Mouse (Mus musculus) telencephalon, adult 2 months (tissue): Measurements from ENCODE around the gene Plce1.
"Not testable (repeated sequence)": the region's sequence is repeated elsewhere in the genome, so short reads cannot be mapped to it uniquely, and the experiment has no call there.

Source experiments
- DNase-seq: peaks from one replicate; pipeline ENCODE4 v3.0.0-alpha.2; 2011; ENCODE audit warnings: low read depth, low spot score

Gene Plce1

DNA sequence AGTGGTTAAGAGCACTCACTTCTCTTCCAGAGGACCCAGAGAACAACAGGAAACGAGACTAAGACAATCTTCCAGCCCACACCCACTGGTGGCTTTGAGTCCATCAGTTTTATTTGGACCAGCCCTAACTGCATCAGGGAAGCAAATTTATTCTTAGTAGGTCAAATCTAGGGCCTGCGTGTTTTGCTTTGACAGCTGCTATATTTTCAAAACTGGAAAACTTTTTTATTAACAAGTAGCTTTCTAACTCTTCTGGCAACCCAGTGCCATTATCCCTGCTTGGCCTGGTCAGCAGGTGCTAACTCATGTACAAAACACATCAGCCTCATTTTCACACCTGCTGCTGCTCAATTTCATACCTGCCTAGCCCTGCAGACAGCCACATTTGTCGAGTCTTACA lies 151.3 kb downstream of the Plce1 start:
- no peak for DNase-seq

DNA sequence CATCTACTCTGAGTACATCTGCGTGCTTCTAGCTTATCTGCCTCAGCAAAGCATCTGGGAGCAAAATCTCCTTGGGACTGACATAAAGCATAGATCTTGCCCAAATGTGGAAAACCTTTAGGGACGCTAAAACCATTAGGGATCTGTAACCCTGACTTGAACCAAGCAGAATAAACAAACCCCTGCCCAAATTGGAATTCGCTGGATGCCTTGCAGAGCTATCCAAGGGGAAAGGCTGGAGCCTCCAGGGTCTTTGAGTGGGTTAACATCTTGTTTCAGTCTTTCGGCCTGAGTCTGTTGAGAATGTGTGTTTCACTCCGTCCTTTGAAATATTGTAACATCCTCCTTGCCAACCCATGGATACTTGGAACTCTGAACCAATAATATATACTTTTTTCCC lies 152.4 kb downstream of the Plce1 start:
- DNase-seq, result no peak

DNA sequence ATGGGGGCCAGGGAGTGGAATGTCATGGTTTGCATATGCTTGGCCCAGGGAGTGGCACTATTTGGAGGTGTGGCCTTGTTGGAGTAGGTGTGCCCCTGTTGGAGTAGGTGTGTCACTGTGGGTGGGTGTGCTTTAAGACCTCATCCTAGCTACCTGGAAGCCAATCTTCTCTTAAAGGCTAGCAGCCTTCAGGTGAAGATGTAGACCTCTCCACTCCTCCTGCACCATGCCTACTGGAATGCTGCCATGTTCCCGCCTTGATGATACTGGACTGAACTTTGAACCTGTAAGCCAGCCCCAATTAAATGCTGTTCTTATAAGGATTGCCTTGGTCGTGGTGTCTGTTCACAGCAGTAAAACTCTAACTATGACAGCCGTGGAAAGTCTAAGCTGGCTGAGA lies 158.1 kb downstream of the Plce1 start:
- DNase-seq, result no peak

DNA sequence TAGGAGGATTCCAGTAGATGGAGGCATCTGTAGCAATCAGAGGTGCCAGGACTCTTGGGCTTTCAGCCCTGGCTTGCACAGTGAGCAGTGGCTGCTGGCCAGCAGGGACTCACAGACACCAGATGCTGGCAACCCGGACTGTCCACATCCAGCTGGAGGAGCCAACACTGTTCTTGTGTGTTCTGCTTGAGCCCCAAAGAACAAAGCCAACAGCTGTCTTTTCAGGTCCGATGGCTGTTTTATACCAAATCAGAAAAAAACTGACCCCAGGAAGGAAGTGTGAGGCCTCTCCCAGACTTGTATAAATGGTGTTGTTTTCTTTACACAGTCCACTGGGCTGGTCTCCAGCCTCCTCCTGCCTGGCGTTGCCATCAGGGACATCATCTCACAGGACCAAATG lies 158.9 kb downstream of the Plce1 start:
- no peak for DNase-seq

DNA sequence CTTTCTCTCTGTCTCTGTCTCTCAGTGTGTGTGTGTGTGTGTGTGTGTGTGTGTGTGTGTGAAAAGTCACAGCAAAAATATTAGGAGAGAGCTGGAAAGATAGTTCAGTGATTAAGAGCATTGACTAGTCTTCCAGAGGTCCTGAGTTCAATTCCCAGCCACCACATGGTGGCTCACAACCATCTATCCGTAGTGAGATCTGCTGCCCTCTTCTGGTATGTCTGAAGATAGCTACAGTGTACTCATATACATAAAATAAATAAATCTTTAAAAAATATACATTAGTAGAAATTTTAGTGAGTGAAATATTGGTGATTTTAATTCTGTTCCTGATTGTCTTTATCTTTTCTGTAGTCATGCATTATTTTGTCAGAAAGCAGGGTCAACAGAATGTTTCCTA lies 161.6 kb downstream of the Plce1 start:
- DNase-seq, result not testable (repeated sequence)

DNA sequence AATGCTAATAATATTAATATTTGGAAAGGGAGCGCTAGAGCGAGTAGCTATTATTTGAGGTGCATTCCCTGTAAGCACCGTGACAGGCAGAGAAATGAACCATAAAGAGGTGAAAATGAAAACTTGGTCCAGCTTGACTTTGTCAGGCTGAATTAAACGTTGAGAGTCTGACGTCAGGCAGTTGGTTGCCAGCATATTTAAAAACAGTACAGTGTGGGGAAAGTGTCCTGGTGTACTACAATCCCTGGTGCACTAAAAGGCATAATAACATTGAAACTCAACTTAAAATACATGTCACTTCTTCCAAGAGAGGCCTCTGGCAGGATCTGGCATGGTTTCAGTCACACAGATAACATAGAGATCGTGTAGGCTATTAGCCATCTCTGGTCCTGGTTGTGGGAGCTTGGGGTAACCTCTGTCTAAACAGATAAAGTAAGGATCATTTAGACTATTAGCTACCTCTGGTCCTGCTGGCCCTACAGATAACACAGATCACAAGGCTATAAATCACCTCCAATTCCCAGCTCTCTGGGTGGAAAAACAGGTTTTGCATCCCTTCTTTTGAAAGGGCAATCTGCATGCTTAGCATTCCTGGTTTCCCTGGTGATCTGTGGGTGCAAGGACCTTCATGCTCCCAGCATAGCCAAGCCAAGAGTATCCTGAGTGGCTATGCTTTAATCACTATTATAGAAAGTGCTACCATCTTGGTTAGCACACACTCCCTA lies 164.1 kb downstream of the Plce1 start:
- no peak for DNase-seq

DNA sequence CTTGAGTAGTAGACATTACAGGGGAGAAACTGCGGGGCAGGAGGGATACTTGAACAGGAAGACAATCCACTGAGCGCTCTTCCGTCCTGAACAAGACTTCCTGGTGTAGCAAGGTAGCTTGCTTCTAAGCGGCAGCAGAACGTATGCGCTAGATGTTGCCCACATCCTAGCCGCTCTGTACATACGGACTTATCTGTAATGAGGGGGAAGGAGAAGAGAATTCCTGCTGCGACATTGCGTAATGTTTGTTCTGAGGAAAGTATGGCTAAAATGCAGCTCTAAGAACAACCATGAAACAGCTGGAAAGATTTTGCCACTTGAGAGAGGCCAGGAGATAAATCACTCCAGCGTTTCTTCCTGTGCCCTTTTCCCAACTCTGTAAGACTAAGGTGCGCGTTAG lies 177.1 kb downstream of the Plce1 start:
- DNase-seq, result no peak

DNA sequence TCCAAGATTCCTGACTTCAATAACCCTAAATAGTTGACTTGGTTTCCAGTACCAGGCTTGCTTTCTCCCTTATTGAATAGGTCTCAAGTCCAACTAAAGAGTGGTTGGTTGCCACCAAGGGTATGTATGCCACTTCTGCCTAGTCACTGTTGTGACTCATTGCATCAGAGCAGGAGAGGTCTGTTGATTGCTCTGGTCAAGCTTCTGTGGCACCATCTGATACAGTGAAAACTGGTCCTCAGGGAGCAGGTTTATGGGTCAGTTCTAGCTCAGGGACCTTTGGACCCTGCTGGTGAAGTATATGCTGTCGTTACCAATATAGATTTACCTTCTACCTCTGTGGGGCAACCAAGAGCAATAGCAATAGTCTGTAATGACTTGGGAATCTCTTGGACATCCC lies 184.5 kb downstream of the Plce1 start:
- no peak for DNase-seq

DNA sequence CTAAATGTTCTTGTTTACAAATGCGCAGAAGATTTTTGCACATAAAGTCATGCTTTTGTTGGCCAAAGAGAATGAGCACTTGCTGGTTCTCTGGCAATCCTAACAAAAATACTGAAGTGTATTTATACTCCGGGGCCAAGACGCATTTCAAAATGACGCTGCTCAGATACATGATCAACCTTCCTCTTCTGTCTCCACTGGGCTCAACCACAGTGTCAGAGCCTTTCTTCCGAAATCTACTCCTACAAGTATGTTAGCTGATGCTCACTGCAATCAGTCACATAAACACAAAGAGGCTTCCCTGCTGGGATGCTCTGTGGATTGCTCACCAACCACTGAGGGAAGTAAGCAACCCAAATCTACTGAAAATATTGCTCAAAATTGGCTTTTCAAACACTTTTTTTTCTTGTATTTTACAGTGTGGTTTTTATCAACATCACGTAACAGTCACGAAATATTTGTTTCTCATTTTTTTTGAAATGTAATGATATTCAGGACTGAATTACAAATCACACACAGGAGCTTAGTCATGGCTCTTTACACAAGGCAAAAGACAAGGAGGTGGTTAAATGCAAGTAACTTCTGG lies 191.2 kb downstream of the Plce1 start:
- no peak for DNase-seq

DNA sequence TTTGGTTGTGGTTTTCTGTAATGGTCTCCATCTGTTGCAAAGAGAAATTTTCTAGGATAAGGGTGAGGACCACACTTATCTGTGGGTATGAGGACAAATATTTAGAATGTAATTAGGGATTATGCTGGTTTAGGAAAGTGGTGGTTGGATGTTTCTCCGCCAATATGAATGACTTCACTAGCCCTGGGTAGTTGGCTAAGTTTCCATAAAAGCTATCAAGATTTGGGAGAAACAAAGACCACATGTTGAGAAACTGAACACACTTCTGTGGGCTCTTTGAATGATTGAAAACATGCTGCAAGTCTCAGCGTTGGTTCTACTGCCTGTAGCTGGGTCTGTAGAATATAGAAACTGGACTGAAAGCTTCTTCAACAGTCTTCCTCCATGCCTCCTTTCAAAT lies 193.0 kb downstream of the Plce1 start:
- DNase-seq, result no peak

DNA sequence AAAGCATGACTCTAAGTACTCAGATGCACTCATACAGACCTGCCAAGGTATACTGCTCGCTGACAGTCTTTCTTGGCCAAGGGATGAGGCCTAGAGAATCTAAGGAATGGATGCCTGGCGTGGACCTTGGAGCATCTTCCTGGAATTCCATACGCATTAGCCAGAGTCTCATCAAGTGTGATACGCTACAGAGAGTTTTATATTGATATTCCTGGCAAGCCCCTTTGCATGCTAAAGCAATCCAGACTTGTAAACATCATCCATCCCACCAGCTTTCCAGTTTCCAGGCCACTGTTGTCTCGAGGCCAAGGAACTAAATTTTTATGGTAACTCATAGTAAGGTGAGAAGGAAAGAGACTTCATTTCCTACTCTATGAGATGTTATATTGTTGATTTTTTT lies 197.7 kb downstream of the Plce1 start:
- DNase-seq, result no peak

DNA sequence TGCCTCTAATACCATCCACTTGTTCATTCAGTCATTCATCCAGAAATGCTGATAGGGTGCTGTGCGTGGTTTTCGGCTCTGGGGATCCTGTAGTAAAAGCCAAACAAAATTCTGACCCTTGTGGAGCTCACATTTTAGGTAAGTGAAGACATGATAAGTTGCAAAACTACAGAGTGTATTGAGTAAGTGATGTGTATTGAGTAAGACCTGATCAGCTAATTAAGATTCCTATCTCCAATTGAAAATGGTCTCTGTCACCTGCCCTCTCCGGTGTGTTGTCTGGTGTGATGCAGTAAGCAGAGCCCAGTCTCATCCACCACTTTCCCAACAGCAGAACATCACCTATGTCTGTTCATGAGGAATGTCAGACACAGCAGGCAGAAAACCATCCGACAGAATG lies 198.6 kb downstream of the Plce1 start:
- no peak for DNase-seq

DNA sequence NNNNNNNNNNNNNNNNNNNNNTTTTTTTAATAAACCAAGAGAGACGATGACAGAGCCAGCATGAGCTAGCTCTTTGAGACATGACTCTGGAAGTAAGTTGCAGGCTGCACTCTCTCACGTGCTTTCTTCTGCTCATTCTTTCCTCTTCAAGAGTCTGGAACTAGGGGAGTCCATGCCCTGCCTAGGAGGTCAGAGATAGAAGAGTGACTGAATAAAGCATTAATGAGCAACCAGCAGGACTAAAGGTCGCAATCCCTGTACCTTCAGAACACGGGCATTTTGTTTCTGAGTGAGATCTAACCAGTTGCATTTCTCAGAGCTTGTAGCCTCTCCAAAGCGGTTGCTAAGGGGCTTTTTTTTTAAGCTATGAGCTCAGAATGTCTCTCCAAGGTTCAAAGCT lies 206.4 kb downstream of the Plce1 start:
- DNase-seq, result no peak

DNA sequence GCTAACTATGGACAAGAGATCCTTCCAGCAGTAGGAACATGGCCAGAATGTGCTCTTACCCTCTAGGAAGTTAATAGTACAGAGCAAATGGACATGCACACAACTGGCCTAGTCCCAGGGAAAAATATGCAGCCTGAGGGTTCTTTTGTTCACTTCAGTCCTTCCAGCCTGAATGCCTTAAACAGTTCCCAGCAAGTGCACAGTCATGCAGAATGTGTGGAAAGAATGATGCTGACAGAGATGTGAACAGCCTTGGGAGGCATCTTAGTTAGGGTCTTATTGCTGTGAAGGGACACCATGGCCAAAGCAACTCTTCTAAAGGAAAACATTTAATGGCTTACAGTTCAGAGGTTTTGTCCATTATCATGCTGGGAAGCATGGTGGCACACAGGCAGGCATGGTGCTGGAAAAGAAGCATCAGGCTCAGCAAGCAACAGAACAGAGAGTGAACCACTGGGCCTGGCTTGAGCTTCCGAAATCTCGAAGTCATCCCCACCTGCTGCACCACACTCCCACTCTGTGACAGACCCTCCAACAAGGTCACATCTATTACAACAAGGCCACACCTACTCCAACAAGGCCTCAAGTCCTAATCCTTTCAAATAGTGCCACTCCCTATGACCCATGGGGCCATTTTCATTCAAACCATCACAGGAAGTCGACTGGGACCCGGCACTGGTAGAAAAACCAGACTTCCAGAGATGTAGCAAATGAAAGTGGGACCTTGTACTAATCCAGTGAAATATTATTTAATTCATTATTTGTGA lies 208.0 kb downstream of the Plce1 start:
- no peak for DNase-seq

DNA sequence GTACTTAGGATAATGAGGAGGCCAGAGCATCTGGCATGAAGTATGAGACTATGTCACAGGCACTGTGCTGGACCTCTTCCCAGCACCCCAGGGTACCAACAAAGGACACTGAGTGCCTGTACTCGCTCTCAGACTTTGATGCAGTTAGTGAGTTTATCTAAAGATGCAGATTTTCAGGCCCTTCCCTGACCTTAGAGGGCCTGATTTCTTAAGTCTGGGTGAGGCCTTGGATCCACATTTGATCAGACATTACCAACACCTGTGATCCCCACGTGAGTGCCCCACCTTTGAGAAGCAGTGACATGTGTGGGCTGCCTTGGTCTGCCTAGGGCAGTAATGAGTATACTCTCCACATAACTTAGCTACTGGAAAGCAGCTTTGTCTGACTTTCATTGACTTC lies 209.4 kb downstream of the Plce1 start:
- no peak for DNase-seq

DNA sequence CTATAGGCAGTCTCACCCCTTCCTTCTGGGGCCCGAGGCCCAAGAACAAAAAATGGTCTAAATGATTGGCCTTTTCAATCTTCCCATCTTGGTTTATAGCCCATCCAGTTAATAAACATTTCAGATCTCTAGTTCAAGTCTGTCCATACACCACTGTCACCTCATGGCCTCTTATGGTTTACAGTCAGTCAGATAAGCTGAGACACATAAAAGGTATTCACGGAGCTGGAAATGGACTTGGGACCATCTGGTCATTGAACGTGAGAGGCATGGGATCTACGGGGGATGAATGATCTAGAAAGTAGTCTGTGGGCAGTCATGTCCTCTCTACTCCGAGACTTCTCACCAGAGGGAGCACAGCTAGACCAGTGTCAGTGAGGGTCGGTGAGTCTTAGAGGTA lies 210.6 kb downstream of the Plce1 start:
- DNase-seq, result no peak

DNA sequence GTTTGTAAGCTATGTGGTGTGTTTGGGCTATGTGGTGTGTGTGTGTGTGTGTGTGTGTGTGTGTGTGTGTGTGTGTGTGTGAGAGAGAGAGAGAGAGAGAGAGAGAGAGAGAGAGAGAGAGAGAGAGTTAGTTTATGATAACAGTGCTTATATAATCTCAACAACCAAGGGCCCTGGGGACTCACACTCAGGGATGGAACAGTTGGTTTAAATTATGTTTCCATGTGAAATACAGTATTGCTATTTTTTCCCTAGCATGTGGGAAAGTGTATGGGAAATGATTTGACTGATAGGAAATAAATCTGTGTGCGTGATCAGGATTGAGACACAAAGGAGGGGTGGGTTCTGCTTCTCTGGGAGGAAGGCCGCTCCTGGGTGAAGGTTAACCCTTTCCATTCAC lies 212.4 kb downstream of the Plce1 start:
- DNase-seq, result no peak

DNA sequence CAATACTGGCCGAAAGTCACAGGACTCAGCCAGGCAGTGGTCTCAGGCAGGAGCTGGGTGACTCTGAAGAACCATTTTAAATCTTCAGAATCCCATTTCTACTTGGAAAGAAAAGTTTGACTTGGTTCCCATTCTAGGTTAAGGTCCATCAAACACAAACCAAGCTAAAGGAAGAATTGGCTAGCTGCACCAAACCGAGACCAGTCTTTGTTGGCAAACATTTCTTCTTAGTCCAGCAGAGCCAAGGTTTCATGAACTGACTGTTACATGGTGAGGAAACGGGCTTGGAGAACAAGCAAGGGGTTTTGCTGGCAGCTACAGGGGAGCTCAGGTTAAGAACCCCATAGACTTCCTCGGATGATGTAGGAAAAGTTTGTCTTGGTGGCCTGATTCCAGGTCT lies 212.9 kb downstream of the Plce1 start:
- DNase-seq, result no peak

DNA sequence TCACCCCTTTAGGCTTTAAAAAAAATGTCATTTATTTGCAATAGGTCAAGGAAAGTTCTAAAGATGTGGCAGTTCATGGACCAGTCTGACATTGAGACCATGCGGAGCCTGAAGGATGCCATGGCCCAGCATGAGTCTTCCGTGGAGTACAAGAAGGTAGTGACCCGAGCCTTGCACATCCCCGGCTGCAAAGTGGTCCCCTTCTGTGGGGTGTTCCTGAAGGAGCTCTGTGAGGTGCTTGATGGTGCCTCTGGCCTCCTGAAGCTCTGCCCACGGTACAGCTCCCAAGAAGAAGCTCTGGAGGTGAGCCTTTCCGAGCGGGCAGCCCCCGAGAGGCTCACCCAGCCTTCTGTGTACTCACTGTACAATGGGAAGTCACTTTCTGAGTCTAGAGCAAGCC lies 220.9 kb downstream of the Plce1 start:
- DNase-seq, result no peak

DNA sequence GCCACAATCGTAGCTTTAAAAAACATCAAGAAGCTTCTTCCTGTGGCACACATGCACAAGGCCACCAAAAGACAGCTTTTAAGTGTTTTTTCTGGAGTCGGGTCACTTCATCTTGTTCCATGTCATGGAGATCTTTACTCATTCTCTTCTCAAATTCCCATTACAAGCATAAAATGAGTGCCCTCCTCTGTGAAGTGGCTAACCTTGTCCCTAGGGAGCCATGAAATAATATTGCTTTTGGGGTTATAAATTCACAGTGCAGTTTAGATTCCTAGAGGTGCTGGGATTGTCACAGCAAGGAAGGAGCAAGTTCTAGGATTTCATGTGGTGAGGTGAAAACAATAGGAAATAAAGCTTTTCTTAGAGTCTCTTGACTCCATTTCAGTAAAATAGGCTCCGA lies 223.8 kb downstream of the Plce1 start:
- DNase-seq, result no peak

DNA sequence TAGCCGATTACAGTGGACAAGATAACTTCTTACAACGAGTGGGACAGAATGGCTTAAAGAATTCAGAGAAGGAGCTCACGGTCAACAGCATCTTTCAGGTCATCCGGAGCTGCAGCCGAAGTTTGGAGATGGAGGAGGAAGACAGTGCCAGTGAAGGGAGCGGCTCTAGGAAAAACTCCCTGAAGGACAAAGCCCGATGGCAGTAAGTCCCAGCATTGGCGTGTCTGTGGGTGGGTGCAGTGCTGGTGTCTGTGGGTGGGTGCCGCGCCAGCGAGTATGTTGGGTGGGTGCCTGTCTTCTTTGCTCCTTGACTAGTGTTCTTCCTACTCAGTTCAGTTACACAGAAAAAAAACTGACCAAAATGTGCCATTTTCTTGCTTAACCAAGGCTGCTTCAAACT lies 224.3 kb downstream of the Plce1 start:
- no peak for DNase-seq

DNA sequence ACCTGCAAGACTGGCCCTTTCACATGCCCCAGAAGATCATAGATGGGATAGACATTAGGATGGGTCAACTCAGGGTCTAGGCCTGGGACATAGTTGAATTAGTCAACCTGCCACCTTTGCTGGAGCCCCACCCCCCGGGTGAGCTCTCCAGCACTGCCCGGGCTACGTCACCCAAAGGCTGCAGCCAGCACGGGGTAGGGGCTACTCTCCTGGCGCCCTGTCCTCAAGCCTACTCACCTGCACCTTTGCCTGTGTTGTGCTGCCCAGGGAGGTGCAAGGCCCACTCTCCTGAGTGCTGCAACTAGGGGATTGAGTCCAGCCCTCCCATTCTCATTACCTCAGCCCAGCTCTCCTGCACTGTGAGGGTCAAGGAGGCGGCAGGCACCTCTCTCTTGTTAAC lies 225.5 kb downstream of the Plce1 start:
- no peak for DNase-seq

DNA sequence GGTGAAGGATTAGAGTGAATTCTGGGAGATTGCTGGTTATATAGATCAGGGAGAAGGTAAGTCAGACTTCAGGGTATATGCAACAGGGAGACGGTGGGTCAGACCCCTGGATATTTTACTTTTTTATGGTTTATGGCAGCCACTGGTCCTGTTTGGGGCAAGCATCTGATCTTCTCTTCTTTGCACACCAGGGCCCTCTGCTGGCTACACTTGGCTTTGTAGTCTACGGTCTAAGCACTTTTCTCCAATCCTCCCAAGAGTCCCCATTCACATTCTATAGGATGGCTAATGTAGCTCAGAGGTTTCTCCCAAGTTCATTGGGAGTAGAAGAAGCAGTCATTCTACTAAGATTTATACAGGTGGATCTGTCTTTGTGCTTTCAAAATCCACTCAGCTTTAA lies 228.5 kb downstream of the Plce1 start:
- no peak for DNase-seq
